Mouse (Mus musculus): Measurements from ENCODE around the gene Rtraf. TPM values are rescaled to one million over a fixed set of nuclear protein-coding genes. Genes with fewer than 3 reads are reported as not detected.

The Rtraf gene
- polyA plus RNA-seq, 1 experiment from 2014 or later = 135 TPM

DNA sequence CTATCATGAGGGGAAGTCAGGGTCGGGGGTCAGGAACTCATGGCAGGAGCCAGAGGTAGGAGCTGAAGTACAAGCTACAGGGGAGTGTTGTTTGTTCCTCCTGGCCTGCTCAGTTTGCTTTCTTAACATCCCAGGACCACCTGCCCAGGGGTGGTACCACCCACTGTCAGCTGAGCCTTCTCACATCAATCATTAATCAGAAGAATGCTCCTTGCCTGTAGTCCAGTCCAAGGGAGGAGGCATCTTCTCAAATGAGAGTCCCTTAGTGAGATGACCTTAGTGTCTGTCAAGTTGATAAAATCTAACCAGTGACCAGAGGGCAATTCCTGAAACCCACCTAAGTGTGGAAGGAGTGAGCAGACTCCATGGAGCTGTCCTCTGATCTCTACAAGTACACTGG, 35.2 kb downstream of the Rtraf start:
- Histone ChIP-seq H3K9ac (no peak overlapping the region), H3K27me3 (replicated peaks) (no peaks in the 10 kb centered on the region), H3K36me3 (replicated peaks) (no peaks in the 10 kb centered on the region), H3K4me1 (no peaks in the 10 kb centered on the region), H3K4me3 (no peak overlapping the region), H3K9me3 (no peaks in the 10 kb centered on the region), H3K27ac (no peak overlapping the region), H3K4me2 (no peak overlapping the region)
- ATAC-seq (replicated peaks) = no peak
- 73% methylated on average over 1 of the region's 1 CpGs for WGBS

DNA sequence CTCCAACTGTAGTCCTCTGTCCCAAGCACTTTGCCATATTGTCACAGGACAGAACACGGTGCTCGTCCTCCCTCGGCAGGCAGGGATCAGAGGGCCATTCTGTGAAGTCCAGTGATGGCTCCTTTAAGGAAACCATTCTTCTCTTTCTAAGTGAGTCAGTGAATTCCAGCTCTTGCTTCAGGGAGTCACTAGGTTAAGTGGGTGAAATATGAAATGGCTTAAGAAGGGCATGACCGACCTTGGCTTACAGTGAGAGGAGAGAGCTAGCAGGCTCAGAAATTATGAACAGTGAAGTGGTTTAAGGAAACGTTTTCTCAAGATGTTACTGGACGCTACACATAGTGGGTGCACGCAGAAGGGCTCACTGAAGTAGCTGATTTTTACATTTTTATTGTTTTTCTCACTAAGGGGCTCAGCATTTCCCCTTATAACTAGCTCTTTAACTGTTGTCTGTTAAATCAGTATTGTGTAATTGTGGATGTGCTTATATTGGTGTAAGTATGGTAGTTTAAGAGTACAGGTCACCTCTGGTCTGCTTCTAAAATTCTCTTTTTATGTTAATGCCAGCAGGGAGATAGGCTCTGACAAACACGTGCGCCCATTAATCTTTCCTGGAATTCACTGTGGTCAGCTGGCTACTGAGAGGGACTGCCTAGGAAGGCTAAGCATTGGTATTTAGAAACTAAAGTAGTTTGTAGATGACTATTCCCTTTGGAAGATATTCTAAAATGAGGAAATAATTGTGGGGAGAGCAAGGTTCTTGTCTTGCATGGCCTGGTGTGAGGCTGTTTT, 37.6 kb downstream of the Rtraf start:
- no peaks in the 10 kb centered on the region for H3K9me3 ChIP-seq
- H3K9ac ChIP-seq = no peak overlapping the region
- H3K27me3 ChIP-seq (replicated peaks) = no peaks in the 10 kb centered on the region
- no peaks in the 10 kb centered on the region for H3K36me3 ChIP-seq (replicated peaks)
- 81% methylated on average over 9 of the region's 9 CpGs for WGBS
- H3K27ac ChIP-seq = no peak overlapping the region
- H3K4me3 ChIP-seq = no peak overlapping the region
- no peak overlapping the region for H3K4me2 ChIP-seq
- ATAC-seq (replicated peaks) = no peak
- no peaks in the 10 kb centered on the region for H3K4me1 ChIP-seq

DNA sequence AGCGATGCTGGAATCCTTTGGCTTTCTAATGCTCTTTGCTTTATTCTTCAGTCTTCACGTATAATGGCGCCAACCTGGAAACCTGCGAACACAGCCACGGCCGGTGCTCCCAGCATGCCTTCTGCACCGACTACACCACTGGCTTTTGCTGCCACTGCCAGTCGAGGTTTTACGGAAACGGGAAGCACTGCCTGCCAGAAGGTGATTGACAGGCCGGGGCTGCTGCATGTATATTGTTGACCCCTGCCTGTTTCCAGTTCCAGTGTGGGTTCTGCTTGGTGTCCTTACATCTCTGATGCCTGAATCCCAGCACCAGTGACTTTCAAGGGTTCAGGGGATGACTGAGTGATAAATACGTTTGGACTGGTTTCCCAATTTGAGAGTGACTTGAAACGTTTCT, 45.7 kb downstream of the Rtraf start:
- Histone ChIP-seq H3K4me1 (no peaks in the 10 kb centered on the region), H3K9ac (no peak overlapping the region), H3K4me2 (no peak overlapping the region), H3K9me3 (no peaks in the 10 kb centered on the region), H3K4me3 (no peak overlapping the region), H3K27me3 (replicated peaks) (no peaks in the 10 kb centered on the region), H3K36me3 (replicated peaks) (no peaks in the 10 kb centered on the region), H3K27ac (no peak overlapping the region)
- 90% methylated on average over 13 of the region's 13 CpGs for WGBS
- no peak for ATAC-seq (replicated peaks)

DNA sequence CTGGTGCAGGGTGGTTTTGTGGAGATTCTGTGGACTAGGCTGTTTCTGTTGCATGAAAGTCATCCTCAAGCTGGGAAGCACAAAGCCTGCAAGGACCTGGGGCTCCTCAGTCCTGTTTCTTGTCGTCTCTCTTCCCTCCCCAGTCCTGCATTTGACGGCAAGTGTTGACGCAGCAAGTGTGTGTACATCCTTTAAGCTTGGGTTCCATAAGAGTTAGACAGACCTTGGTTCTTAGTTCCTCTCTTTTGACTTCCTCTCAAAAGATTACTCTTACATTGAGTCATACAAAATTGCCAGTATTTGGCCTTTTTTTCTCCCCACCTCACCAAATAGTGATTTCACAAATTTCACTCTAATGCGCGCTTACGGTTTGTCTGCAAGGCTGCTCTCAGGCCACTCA, 46.3 kb downstream of the Rtraf start:
- Histone ChIP-seq H3K9ac (no peak overlapping the region), H3K9me3 (no peaks in the 10 kb centered on the region), H3K4me1 (no peaks in the 10 kb centered on the region), H3K27ac (no peak overlapping the region), H3K4me3 (no peak overlapping the region), H3K27me3 (replicated peaks) (no peaks in the 10 kb centered on the region), H3K36me3 (replicated peaks) (no peaks in the 10 kb centered on the region), H3K4me2 (no peak overlapping the region)
- ATAC-seq (replicated peaks) = no peak
- 93% methylated on average over 6 of the region's 6 CpGs for WGBS

DNA sequence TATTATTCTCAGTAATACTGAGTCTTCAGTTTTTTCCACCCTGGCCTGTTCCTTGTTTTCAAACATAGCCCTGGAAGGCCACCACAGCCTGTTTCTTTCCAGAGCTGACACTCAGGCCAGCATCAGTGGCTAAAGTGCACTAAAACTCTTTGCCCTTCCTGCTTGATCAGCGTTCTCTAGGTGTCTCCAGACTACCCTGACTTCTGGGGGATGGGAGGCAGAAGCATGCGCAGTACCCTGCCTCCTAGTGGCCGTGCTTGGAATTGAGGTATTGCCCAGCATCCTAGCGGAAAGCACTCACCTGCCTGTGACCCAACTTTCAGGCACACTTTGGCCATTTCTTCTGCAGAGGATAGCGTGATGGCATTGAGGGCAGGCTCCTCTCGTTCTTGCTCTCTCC, 46.7 kb downstream of the Rtraf start:
- no peaks in the 10 kb centered on the region for H3K36me3 ChIP-seq (replicated peaks)
- no peak overlapping the region for H3K4me2 ChIP-seq
- 44% methylated on average over 6 of the region's 6 CpGs for WGBS
- no peak overlapping the region for H3K4me3 ChIP-seq
- no peaks in the 10 kb centered on the region for H3K9me3 ChIP-seq
- H3K27me3 ChIP-seq (replicated peaks) = no peaks in the 10 kb centered on the region
- H3K9ac ChIP-seq = no peak overlapping the region
- ATAC-seq (replicated peaks) = no peak
- no peak overlapping the region for H3K27ac ChIP-seq
- no peaks in the 10 kb centered on the region for H3K4me1 ChIP-seq

DNA sequence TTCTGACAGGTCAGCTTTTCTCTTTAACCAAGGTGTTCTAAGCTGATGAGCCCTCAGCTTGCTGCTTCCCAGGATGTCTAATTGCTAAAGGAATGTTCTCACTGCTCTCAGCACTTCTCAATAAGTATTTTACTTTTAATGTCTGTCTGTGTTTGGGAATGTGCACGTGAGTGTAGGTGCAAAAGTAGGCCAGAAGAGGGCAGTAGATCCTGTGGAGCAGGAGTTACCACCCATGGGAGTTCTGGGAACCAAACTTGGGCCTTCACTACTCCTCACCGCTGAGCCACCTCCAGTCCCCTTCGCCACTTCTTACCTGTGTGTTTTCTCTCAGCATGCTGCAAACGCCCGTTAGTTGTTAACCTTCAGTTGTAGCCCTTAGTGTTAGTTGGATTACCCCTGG, 47.4 kb downstream of the Rtraf start:
- H3K27me3 ChIP-seq (replicated peaks) = no peaks in the 10 kb centered on the region
- WGBS = 96% methylated on average over 5 of the region's 5 CpGs
- H3K4me3 ChIP-seq = no peak overlapping the region
- no peak for ATAC-seq (replicated peaks)
- H3K9ac ChIP-seq = no peak overlapping the region
- H3K9me3 ChIP-seq = no peaks in the 10 kb centered on the region
- no peaks in the 10 kb centered on the region for H3K4me1 ChIP-seq
- H3K36me3 ChIP-seq (replicated peaks) = no peaks in the 10 kb centered on the region
- no peak overlapping the region for H3K4me2 ChIP-seq
- no peak overlapping the region for H3K27ac ChIP-seq

DNA sequence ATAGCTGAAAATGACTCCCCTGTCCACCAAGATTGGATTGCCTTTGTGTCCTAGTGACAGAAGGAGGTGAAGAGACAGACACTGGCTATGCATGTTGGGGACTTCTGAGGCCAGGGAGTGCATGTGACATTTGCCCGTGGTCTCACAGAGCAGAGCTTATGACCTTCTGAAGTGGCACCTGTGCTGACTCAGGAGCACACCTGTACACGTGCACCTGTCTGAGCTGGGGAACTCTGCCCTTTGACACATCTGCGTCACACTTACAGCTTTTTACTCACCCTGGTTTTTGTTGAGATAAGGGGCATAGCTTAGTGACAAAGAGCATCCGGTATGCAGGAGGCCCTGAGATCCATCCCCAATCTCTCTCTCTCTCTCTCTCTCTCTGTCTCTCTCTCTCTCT, 48.1 kb downstream of the Rtraf start:
- Histone ChIP-seq H3K27ac (no peak overlapping the region), H3K36me3 (replicated peaks) (no peaks in the 10 kb centered on the region), H3K4me3 (no peak overlapping the region), H3K4me1 (no peaks in the 10 kb centered on the region), H3K27me3 (replicated peaks) (no peaks in the 10 kb centered on the region), H3K4me2 (no peak overlapping the region), H3K9me3 (no peaks in the 10 kb centered on the region), H3K9ac (no peak overlapping the region)
- WGBS = 93% methylated on average over 4 of the region's 4 CpGs
- ATAC-seq (replicated peaks) = no peak

DNA sequence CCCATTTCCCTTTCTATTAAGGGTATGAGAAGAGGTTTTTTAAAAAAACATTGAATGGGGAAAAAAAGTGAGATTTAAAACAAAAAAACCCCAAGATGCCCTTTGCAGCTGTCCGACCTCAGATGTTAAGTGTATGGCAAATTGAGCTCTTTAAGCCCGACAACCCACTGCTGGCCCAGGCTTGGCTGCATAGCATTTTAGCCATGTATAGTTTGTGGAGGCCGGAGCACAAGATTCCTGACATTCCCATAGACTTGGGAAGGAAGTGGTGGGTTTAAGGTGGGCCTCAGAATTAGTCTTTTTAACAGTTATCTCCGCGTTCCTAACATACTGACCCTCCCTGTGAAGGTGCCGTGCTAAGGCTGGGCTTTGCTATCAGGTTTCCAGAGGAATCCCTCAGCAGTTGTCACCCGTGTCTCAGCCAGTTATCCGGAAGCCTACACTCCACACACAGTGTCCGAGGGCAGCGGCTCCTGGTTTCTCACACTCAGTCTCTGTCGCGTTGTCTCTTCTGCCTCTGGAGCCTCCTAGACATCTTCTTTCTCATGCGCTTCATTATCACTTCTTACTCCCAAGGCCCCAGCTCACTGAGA, 49.5 kb downstream of the Rtraf start:
- Histone ChIP-seq H3K9ac (no peak overlapping the region), H3K9me3 (no peaks in the 10 kb centered on the region), H3K27me3 (replicated peaks) (no peaks in the 10 kb centered on the region), H3K27ac (no peak overlapping the region), H3K4me2 (no peak overlapping the region), H3K36me3 (replicated peaks) (no peaks in the 10 kb centered on the region), H3K4me3 (no peak overlapping the region), H3K4me1 (no peaks in the 10 kb centered on the region)
- ATAC-seq (replicated peaks) = no peak
- WGBS = 84% methylated on average over 13 of the region's 13 CpGs

DNA sequence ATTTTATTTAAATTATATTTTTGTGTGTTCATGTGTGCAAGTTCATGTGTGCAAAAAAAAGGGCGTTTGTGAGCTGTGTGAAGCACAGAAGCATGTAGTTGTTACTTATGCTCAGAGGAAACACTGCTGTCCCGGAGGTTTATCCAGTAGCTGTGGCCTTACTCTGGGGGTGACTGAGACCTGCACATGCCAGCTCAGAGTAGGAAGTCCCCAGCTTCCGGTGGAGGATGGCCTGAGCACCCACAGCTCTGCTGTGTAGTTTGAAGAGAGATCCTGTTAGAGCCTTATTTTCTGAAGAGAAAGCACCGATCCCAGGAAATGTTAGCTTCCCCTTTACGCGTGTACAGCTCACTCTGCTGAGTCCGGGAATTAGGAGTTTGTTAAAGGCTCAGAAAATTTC, 52.5 kb downstream of the Rtraf start:
- no peak overlapping the region for H3K9ac ChIP-seq
- ATAC-seq (replicated peaks) = no peak
- 0 out of 2 replicates have a peak, but pooled peaks cover 2% of the 10 kb centered on the region for H3K4me1 ChIP-seq
- no peak overlapping the region for H3K4me3 ChIP-seq
- H3K27me3 ChIP-seq (replicated peaks) = no peaks in the 10 kb centered on the region
- WGBS = 83% methylated on average over 7 of the region's 7 CpGs
- no peak overlapping the region for H3K4me2 ChIP-seq
- H3K27ac ChIP-seq = no peak overlapping the region
- no peaks in the 10 kb centered on the region for H3K36me3 ChIP-seq (replicated peaks)
- no peaks in the 10 kb centered on the region for H3K9me3 ChIP-seq

DNA sequence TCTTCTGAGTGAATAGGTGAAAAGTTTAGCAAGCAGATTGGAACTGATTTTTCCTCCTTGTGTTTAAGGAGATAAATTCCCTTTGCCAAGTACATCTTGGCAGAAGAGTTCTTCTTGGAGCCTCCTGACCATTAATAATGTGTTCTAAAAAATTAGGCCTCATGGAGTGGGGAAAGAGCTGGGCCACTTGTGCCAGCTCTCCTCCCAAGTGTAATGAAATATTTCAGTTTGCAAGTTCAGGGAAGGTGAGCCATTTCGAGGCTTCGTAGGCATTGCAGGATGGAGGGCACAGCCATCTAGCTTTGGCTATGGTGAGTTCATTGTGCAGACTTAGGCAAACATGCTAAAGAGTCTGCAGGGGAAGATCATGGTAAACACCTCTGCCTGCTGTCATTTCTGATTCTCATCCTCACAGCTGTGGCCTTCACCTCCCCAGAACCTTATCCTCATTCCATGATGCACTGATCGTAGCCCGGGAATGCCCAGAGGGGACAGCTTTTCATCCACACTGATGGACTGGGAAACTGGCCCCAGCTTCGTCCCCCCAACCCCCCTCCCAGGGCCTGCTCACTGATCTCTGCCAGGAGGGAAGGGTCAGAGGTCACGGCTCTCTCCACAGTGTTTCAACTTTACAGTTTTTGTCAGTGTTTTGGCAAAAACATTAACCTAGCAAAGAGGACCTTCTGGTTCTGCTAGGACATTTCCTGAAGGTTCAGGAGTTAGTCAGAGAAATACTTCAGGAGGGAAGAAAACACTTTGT, 54.0 kb downstream of the Rtraf start:
- WGBS = 38% methylated on average over 6 of the region's 6 CpGs
- Histone ChIP-seq H3K9me3 (no peaks in the 10 kb centered on the region), H3K36me3 (replicated peaks) (no peaks in the 10 kb centered on the region), H3K27me3 (replicated peaks) (no peaks in the 10 kb centered on the region), H3K27ac (no peak overlapping the region), H3K9ac (no peak overlapping the region), H3K4me2 (no peak overlapping the region), H3K4me3 (no peak overlapping the region), H3K4me1 (0 out of 2 replicates have a peak, but pooled peaks cover 8% of the 10 kb centered on the region)
- ATAC-seq (replicated peaks) = no peak

DNA sequence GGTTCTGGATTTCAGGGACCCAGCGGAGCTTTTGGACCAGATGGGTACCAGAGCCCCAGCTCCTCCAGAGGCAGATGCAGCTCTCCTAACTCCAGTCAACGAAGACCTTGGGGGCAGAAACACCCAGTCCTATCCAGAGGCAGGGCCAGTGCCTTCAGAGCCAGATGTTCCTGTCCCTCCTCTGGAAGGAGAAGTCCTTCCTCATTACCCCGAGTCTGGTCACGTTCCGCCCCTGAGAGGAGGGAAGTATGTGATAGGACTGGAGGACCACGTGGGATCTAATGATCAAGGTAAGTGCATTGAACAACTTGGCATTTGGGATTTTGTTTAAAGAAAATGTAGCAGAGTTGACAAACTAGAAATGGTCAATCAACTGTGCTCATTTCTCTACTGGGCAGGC, 55.0 kb downstream of the Rtraf start:
- Histone ChIP-seq H3K36me3 (replicated peaks) (no peaks in the 10 kb centered on the region), H3K4me2 (no peak overlapping the region), H3K27ac (no peak overlapping the region), H3K27me3 (replicated peaks) (no peaks in the 10 kb centered on the region), H3K4me1 (0 out of 2 replicates have a peak, but pooled peaks cover 10% of the 10 kb centered on the region), H3K4me3 (no peak overlapping the region), H3K9me3 (no peaks in the 10 kb centered on the region), H3K9ac (no peak overlapping the region)
- 96% methylated on average over 6 of the region's 6 CpGs for WGBS
- no peak for ATAC-seq (replicated peaks)

DNA sequence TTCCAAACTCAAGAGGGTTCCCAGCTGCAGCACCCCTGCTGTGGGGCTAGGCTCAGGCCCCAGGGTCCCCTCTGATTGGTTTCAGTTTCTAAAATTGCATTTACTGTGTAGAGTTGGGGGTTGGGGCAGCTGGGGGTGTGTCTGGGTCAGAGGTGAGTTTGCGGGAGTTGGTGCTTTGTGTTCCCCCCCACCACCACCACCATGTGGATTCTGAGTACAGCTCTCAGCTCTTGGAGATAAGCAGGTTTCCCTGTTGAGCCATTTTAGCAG, 57.3 kb downstream of the Rtraf start:
- ATAC-seq (replicated peaks) = no peak
- no peak overlapping the region for H3K4me2 ChIP-seq
- H3K36me3 ChIP-seq (replicated peaks) = no peaks in the 10 kb centered on the region
- H3K9me3 ChIP-seq = no peaks in the 10 kb centered on the region
- WGBS = 41% methylated on average over 1 of the region's 1 CpGs
- H3K4me3 ChIP-seq = no peak overlapping the region
- no peak overlapping the region for H3K9ac ChIP-seq
- H3K27ac ChIP-seq = no peak overlapping the region
- H3K4me1 ChIP-seq = 0 out of 2 replicates have a peak, but pooled peaks cover 10% of the 10 kb centered on the region
- H3K27me3 ChIP-seq (replicated peaks) = no peaks in the 10 kb centered on the region

Data from midbrain, embryonic 15.5 days (tissue).